Mouse (Mus musculus) CH12.LX (cell line): ENCODE data around the gene Rfc5. TPM values are rescaled to one million over a fixed set of nuclear protein-coding genes. Genes with fewer than 3 reads are reported as not detected.
"Not testable (repeated sequence)": the region's sequence is repeated elsewhere in the genome, so short reads cannot be mapped to it uniquely, and the experiment has no call there.

Experiments used
- DNase-seq: peaks from one replicate; pipeline ENCODE4 v3.0.0-alpha.2; 2013; ENCODE audit errors: extremely low read depth
- H3K27ac ChIP-seq: 2 replicates; pipeline ENCODE4 v1.5.1; 2012; ENCODE audit warnings: low read depth, mild to moderate bottlenecking, control low read depth, moderate library complexity; ENCODE audit not compliant: insufficient read depth
- H3K27me3 ChIP-seq: replicated peaks from 2 replicates; pipeline ENCODE3; 2012; ENCODE audit warnings: inconsistent platforms
- H3K36me3 ChIP-seq, 2 experiments: replicated peaks in 1 of 2; 2 replicates each; pipeline versions ENCODE3 to v1.6.1; 2012; ENCODE audit warnings: inconsistent platforms in 1 of 2, low read length in 1 of 2, mild to moderate bottlenecking in 1 of 2, mixed read lengths in 1 of 2, moderate library complexity in 1 of 2; ENCODE audit not compliant: control insufficient read depth in 1 of 2, insufficient read depth in 1 of 2
- H3K4me1 ChIP-seq, 2 experiments: 2 replicates each; pipeline ENCODE4 v1.6.1; 2012; ENCODE audit warnings: inconsistent platforms in 1 of 2, moderate library complexity in 1 of 2; ENCODE audit not compliant: insufficient read depth in 2 of 2, control insufficient read depth in 1 of 2
- H3K4me2 ChIP-seq: 2 replicates; pipeline ENCODE4 v1.6.1; 2012; ENCODE audit warnings: low read depth, mild to moderate bottlenecking, control low read depth; ENCODE audit not compliant: poor library complexity, insufficient read depth, severe bottlenecking
- H3K4me3 ChIP-seq, 3 experiments: fragments of 150-350 bp in 1 of 3; sonication (generic) in 1 of 3; replicated peaks in 1 of 3; 2 replicates each; pipeline versions ENCODE3 to v1.5.1; 2011 to 2012; ENCODE audit warnings: low read depth in 2 of 3, low read length in 2 of 3, mild to moderate bottlenecking in 2 of 3, moderate library complexity in 2 of 3, control low read depth in 1 of 3, improper control_type of control experiment in 1 of 3, inconsistent platforms in 1 of 3, mixed read lengths in 1 of 3; ENCODE audit not compliant: poor library complexity in 1 of 3
- H3K79me2 ChIP-seq: replicated peaks from 2 replicates; pipeline ENCODE4 v1.6.1; 2012; ENCODE audit warnings: mild to moderate bottlenecking, moderate library complexity; ENCODE audit not compliant: control insufficient read depth, poor library complexity, insufficient read depth, severe bottlenecking; ENCODE audit errors: extremely low read depth
- H3K9ac ChIP-seq: 2 replicates; pipeline ENCODE4 v1.6.1; 2012; ENCODE audit warnings: low read depth, mild to moderate bottlenecking, control low read depth, moderate library complexity; ENCODE audit not compliant: insufficient read depth
- H3K9me3 ChIP-seq: replicated peaks from 2 replicates; pipeline ENCODE3; 2012; ENCODE audit warnings: low read length, inconsistent platforms, mixed read lengths
- CHD1 ChIP-seq: IDR thresholded peaks from 2 replicates; pipeline ENCODE4 v1.6.1; 2012; ENCODE audit warnings: low read depth, low read length, improper control_type of control experiment, inconsistent platforms
- CHD2 ChIP-seq: IDR thresholded peaks from 2 replicates; pipeline ENCODE4 v1.6.1; 2011; ENCODE audit warnings: low read length, improper control_type of control experiment
- E2F4 ChIP-seq: IDR thresholded peaks from 2 replicates; pipeline ENCODE4 v1.6.1; 2011; ENCODE audit warnings: low read depth, low read length, improper control_type of control experiment; ENCODE audit not compliant: insufficient replicate concordance
- ELF1 ChIP-seq: IDR thresholded peaks from 2 replicates; pipeline ENCODE4 v1.6.1; 2014; ENCODE audit warnings: low read depth, mild to moderate bottlenecking, inconsistent platforms, low read length, improper control_type of control experiment
- EP300 ChIP-seq: IDR thresholded peaks from 2 replicates; pipeline ENCODE4 v1.6.1; 2011; ENCODE audit warnings: low read length, improper control_type of control experiment
- ETS1 ChIP-seq: conservative IDR thresholded peaks from 2 replicates; pipeline ENCODE4 v1.6.1; 2012; ENCODE audit warnings: low read depth, mild to moderate bottlenecking, inconsistent platforms, low read length, improper control_type of control experiment, moderate library complexity
- HCFC1 ChIP-seq: IDR thresholded peaks from 2 replicates; pipeline ENCODE4 v1.6.1; 2012; ENCODE audit warnings: low read depth, mild to moderate bottlenecking, inconsistent platforms, low read length, improper control_type of control experiment
- IRF4 ChIP-seq: IDR thresholded peaks from 2 replicates; pipeline ENCODE4 v1.6.1; 2014; ENCODE audit warnings: low read depth, mild to moderate bottlenecking, inconsistent platforms, low read length, improper control_type of control experiment
- JUN ChIP-seq: IDR thresholded peaks from 2 replicates; pipeline ENCODE4 v1.6.1; 2011; ENCODE audit warnings: low read depth, mild to moderate bottlenecking, low read length, improper control_type of control experiment, moderate library complexity; ENCODE audit not compliant: insufficient read depth
- KAT2A ChIP-seq: IDR thresholded peaks from 2 replicates; pipeline ENCODE4 v1.6.1; 2012; ENCODE audit warnings: low read length, improper control_type of control experiment, inconsistent platforms; ENCODE audit not compliant: insufficient replicate concordance
- MAFK ChIP-seq: IDR thresholded peaks from 2 replicates; pipeline ENCODE4 v1.6.1; 2011; ENCODE audit warnings: low read length, improper control_type of control experiment; ENCODE audit not compliant: insufficient replicate concordance
- MAX ChIP-seq: IDR thresholded peaks from 2 replicates; pipeline ENCODE4 v1.6.1; 2011; ENCODE audit warnings: low read length, improper control_type of control experiment
- MAZ ChIP-seq: IDR thresholded peaks from 2 replicates; pipeline ENCODE4 v1.6.1; 2012; ENCODE audit warnings: low read depth, mild to moderate bottlenecking, inconsistent platforms, low read length, improper control_type of control experiment, moderate library complexity
- MEF2A ChIP-seq: IDR thresholded peaks from 2 replicates; pipeline ENCODE4 v1.6.1; 2014; ENCODE audit warnings: low read depth, mild to moderate bottlenecking, inconsistent platforms, low read length, improper control_type of control experiment, borderline replicate concordance
- MXI1 ChIP-seq: IDR thresholded peaks from 2 replicates; pipeline ENCODE4 v1.6.1; 2011; ENCODE audit warnings: mild to moderate bottlenecking, low read depth, low read length, improper control_type of control experiment
- MYC ChIP-seq: IDR thresholded peaks from 2 replicates; pipeline ENCODE4 v1.6.1; 2011; ENCODE audit warnings: low read depth, mild to moderate bottlenecking, improper control_type of control experiment, low read length
- NELFE ChIP-seq: IDR thresholded peaks from 2 replicates; pipeline ENCODE4 v1.6.1; 2011; ENCODE audit warnings: low read depth, low read length, improper control_type of control experiment
- POLR2A ChIP-seq: IDR thresholded peaks from 2 replicates; pipeline ENCODE4 v1.6.1; 2011; ENCODE audit warnings: low read depth, mild to moderate bottlenecking, improper control_type of control experiment, low read length
- RCOR1 ChIP-seq: conservative IDR thresholded peaks from 2 replicates; pipeline ENCODE4 v1.6.1; 2012; ENCODE audit warnings: low read depth, mild to moderate bottlenecking, inconsistent platforms, low read length, improper control_type of control experiment
- SIN3A ChIP-seq: IDR thresholded peaks from 2 replicates; pipeline ENCODE4 v1.6.1; 2012; ENCODE audit warnings: low read length, improper control_type of control experiment, inconsistent platforms
- SMC3 ChIP-seq: IDR thresholded peaks from 2 replicates; pipeline ENCODE4 v1.6.1; 2011; ENCODE audit warnings: low read depth, low read length, improper control_type of control experiment
- TCF12 ChIP-seq: IDR thresholded peaks from 2 replicates; pipeline ENCODE4 v1.6.1; 2014; ENCODE audit warnings: low read depth, mild to moderate bottlenecking, inconsistent platforms, low read length, improper control_type of control experiment
- USF1 ChIP-seq: IDR thresholded peaks from 2 replicates; pipeline ENCODE4 v1.6.1; 2014; ENCODE audit warnings: low read depth, mild to moderate bottlenecking, inconsistent platforms, low read length, improper control_type of control experiment
- ZNF384 ChIP-seq: IDR thresholded peaks from 2 replicates; pipeline ENCODE4 v1.6.1; 2012; ENCODE audit warnings: low read depth, low read length, improper control_type of control experiment, inconsistent platforms
- dilution Hi-C: fragments of 300-500 bp; cut with MboI; formaldehyde crosslinking; loops from 2 replicates; pipeline ENCODE4 v1.14.3; 2020; ENCODE audit warnings: low sequenced_read_pairs; ENCODE audit not compliant: extremely low pct_unique_long_range_greater_than_20kb, extremely low pct_ligation_motif_present
- in situ Hi-C: fragments of 300-500 bp; cut with MboI; formaldehyde crosslinking; loops from 3 replicates; pipeline ENCODE4 v1.14.3; 2019; ENCODE audit warnings: low sequenced_read_pairs, low pct_ligation_motif_present, low pct_unique_long_range_greater_than_20kb, mixed read lengths
- polyA plus RNA-seq: library from polyadenylated mRNA; unstranded; fragments of >175 nt; gene quantifications from 2 replicates; pipeline ENCODE4 v1.2.1, GENCODE M21; 2012; ENCODE audit warnings: low read depth; ENCODE audit not compliant: insufficient read length
- total RNA-seq, 2 experiments: library from RNA; depleted of rRNA; stranded (reverse); fragments of 300-350 nt in 1 of 2; fragments of >200 nt in 1 of 2; gene quantifications; 2 replicates each; pipeline ENCODE4 v1.2.3; 2012 to 2014

Gene Rfc5
- total and polyA plus RNA-seq, 3 experiments = 137 to 221 (median 186) TPM

DNA sequence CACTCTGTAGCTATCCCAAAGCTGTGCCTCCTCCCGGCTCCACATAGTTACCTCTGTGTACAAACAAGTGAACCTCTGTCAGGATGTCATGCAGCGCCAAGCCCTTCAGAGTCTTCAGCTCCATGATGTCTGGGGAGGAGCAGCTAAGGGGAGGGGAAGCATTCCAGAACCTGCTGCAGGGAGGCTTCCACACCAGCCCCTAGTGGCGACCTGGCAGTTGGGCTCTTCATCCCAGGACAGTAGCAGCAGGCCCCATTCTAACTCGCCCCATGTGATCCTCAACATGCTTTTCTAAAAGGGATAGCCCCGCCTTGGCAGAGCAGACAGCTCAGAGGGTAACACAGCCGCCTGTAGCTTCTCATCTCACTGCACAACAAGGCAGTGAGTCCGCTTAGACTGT lies 7.1 kb downstream of the Rfc5 start:
- Histone ChIP-seq H3K36me3 (peaks cover 83% of the 10 kb centered on the region in 2 experiments), H3K27ac (no peak overlapping the region), H3K4me1 (peaks cover 22 to 78% of the 10 kb centered on the region in 2 experiments), H3K79me2 (peaks cover 14% of the 10 kb centered on the region), H3K27me3 (no peaks in the 10 kb centered on the region), H3K9ac (no peak overlapping the region), H3K4me2 (no peak overlapping the region), H3K4me3 (no peak overlapping the region), H3K9me3 (no peaks in the 10 kb centered on the region)
- DNase-seq = no peak
- in situ Hi-C loops = loop anchor here (10.0 kb wide), 1 partner anchor 103 kb away; no protein-coding TSS in a partner anchor
- dilution Hi-C loops = no loop called here
- TF ChIP-seq MYC (no peak), SMC3 (no peak), ZNF384 (no peak), JUN (no peak), SIN3A (no peak), MAZ (no peak), KAT2A (no peak), POLR2A (no peak), MEF2A (no peak), E2F4 (no peak), CHD1 (no peak), HCFC1 (no peak), EP300 (no peak), NELFE (no peak), MAFK (no peak)

DNA sequence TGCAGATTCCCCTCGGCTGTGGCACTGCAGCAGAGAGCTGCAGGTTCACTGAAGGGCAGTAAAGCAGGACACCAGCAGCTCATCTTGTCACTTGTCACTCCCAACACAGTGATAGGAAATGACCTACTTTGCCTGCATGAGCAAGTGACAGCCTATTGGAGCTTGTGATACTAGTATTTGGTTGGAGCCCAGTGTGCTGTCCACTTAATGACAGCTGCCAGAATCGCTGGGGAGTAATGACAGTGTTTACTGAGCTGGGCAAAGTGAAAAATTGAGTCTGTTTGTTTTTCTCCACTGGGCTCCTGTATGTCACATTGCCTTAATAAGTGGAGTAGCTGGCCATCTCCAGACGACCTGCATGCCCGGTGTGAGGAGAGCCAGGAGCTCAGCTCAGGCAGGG lies 8.6 kb downstream of the Rfc5 start:
- H3K27ac ChIP-seq = no peak overlapping the region
- no peak for DNase-seq
- no peak overlapping the region for H3K9ac ChIP-seq
- H3K4me3 ChIP-seq = no peak overlapping the region
- dilution Hi-C loops (no loop called here), in situ Hi-C loops (loop anchor here (10.0 kb wide), 1 partner anchor 105 kb away; no protein-coding TSS in a partner anchor)
- H3K9me3 ChIP-seq = no peaks in the 10 kb centered on the region
- H3K4me2 ChIP-seq = no peak overlapping the region
- peaks cover 83% of the 10 kb centered on the region in 2 experiments for H3K36me3 ChIP-seq
- peaks cover 22 to 78% of the 10 kb centered on the region in 2 experiments for H3K4me1 ChIP-seq
- TF ChIP-seq NELFE (no peak), CHD2 (no peak), IRF4 (no peak), CHD1 (no peak), RCOR1 (no peak), EP300 (no peak), ELF1 (no peak), POLR2A (no peak), SMC3 (no peak), MAZ (no peak), MAX (no peak), KAT2A (no peak), JUN (no peak), ETS1 (no peak), USF1 (no peak), ZNF384 (no peak), MXI1 (no peak), TCF12 (no peak)
- TF ChIP-seq, all 38 proteins: peak for 0
- Histone ChIP-seq H3K79me2 (0 out of 2 replicates have a peak, but pooled peaks cover 9% of the 10 kb centered on the region), H3K27me3 (no peaks in the 10 kb centered on the region)

DNA sequence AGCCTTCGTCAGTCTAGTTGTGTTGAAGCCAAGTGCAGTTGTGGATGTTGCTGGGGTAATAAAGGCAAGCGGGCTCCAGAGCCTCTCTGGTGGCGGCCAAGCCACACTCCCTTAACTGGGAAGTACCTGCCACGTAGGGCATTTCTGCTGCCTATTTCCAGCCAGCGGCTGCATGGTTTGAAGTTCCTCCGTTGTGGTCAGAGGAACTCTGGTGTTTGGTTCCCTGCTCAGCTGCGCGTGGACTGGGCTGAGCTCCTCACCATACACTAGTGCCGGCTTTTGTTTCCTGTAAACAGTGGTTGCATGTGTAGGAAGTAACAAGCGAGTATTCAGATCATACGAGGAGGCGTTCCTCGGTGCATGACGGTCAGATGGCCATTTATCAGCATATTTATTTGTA lies 11.1 kb downstream of the Rfc5 start:
- H3K4me1 ChIP-seq = peaks cover 13 to 58% of the 10 kb centered on the region in 2 experiments
- dilution Hi-C loops, in situ Hi-C loops, H3K9me3 ChIP-seq, H3K79me2 ChIP-seq, H3K4me2 ChIP-seq, H3K4me3 ChIP-seq, H3K27ac ChIP-seq, H3K27me3 ChIP-seq, DNase-seq, H3K9ac ChIP-seq: not testable (repeated sequence)
- peaks cover 84 to 87% of the 10 kb centered on the region in 2 experiments for H3K36me3 ChIP-seq
